Mouse (Mus musculus): ENCODE results near the gene 2900011O08Rik. TPM values are rescaled to one million over a fixed set of nuclear protein-coding genes. Genes with fewer than 3 reads are reported as not detected.

2900011O08Rik gene
- total RNA-seq, 2 experiments from 2014 or later, result not detected

DNA sequence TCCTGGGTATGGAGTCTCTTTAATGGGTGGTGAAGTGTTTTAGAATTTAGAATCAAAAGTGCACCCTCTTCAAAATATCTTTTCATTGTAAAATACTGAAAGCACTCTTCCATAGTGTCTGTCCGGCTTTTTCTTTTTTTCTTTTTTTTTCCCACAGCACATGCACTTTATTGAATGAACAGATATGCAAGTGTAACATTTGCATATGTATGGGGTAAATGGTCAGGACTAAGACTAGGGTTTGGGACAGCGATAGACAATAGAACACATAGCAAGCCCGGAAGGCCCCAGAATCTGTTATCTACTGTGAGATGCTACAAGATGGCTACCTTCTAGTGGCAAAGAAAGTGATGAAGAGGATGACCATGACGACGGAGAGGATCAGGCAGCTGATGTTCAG, 3.2 kb upstream of the 2900011O08Rik start:
- intact Hi-C loops (cut with DNase I), result no loop called here
- H3K27ac ChIP-seq, result no peak overlapping the region

DNA sequence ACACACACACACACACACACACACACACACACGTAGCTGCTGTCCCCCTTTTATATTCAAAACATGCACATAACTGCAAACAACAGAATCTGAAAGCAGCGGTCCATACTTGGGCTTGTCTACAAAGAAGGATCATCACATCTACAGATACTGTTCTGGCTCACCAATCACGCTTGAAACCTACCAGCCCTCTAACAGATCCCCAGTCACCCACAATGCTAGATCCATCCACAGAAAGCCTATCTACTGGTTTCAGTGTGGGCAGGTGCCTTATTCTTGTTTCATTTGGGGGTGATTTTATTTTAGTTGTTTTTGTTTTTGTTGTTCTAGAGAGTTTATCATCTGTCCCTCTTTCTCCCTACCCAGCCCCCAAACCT, 219 bp upstream of the 2900011O08Rik start:
- no peak for DNase-seq
- no peak for TF ChIP-seq CTCF (IDR thresholded peaks at IDR 0.05)
- Histone ChIP-seq H3K27ac (no peak overlapping the region), H3K4me3 (no peak overlapping the region)
- intact Hi-C loops (cut with DNase I), result no loop called here

More for the DNA sequence above, 3.2 kb upstream of the 2900011O08Rik start:
- DNase-seq, result no peak
- no peak overlapping the region for H3K4me3 ChIP-seq
- TF ChIP-seq CTCF (IDR thresholded peaks at IDR 0.05), result no peak

DNA sequence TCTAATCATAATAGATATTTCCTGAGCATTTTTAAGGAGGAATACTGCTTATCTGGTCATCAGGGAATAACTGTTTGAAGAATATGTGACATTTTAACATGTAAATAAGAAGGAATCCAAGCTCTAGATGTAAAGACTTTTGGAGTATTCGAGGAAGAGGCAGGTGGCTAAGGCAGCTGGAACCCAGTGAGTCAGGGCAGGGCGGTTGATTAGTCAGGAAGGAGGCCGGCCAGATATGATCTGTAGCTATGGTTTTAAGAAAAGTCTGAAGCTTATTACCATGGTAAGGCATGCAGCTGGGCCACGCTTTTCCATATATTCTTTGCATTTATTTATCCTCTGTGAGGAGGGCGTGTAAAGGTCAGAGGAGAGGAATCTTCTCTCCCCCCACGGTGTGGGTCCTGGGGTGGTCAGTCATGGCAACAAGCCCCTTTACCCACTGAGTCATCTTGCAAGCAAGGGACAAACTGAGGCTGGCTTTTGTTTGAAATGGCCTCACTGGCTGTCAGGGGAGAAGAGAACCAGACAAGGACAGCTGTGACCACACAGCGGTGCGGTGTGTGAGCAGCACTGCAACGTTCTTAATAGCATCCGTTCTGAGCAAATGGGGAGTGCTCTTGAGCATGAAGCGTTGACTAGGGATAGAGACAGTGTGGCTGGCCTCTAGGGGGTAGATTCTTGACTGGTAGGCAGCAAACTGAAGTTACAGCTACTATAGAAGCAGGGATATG, 6.3 kb downstream of the 2900011O08Rik start:
- no peak overlapping the region for H3K27ac ChIP-seq
- no peak overlapping the region for H3K4me3 ChIP-seq
- TF ChIP-seq CTCF (IDR thresholded peaks at IDR 0.05), result no peak
- intact Hi-C loops (cut with DNase I), result no loop called here
- no peak for DNase-seq

DNA sequence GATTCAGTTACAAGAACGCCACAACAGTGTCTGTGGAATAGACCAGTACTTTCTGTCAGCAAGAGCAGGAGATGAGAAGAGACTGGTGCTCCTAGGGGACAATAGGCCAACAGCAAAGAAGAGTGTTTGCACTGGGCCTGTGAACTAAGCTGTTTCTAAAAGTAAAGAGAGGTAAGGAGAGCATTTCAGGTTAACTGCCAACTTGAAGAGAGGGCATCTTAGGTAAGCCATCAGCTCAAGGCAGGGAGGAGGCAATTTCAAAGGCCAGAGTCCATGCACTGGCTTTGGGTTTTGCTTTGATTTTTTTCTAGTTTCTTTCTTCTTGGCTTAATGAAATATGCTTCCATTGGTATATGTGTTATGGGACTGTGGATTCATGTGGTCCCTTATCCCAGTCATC, 7.7 kb downstream of the 2900011O08Rik start:
- H3K4me3 ChIP-seq, result no peak overlapping the region
- no peak overlapping the region for H3K27ac ChIP-seq
- no peak for TF ChIP-seq CTCF (IDR thresholded peaks at IDR 0.05)
- DNase-seq, result no peak
- intact Hi-C loops (cut with DNase I), result no loop called here

DNA sequence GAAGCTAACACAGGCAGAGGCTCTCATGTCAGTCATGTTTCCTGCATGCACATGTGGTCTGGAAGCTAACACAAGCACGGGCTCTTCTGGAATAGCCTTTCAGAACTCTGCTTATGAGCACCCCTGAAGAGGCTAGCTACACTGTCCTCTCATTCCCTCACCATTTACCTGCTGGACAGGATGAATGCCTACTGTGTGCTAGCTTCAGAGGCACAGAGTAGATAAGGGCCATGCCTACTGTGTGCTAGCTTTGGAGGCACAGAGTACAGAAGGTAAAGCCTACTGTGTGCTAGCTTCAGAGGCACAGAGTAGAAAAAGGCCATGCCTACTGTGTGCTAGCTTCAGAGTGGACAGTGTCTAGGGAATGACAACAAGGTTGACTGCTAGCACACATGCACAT, 8.1 kb downstream of the 2900011O08Rik start:
- no peak for TF ChIP-seq CTCF (IDR thresholded peaks at IDR 0.05)
- DNase-seq, result no peak
- Histone ChIP-seq H3K27ac (no peak overlapping the region), H3K4me3 (no peak overlapping the region)
- intact Hi-C loops (cut with DNase I), result no loop called here

DNA sequence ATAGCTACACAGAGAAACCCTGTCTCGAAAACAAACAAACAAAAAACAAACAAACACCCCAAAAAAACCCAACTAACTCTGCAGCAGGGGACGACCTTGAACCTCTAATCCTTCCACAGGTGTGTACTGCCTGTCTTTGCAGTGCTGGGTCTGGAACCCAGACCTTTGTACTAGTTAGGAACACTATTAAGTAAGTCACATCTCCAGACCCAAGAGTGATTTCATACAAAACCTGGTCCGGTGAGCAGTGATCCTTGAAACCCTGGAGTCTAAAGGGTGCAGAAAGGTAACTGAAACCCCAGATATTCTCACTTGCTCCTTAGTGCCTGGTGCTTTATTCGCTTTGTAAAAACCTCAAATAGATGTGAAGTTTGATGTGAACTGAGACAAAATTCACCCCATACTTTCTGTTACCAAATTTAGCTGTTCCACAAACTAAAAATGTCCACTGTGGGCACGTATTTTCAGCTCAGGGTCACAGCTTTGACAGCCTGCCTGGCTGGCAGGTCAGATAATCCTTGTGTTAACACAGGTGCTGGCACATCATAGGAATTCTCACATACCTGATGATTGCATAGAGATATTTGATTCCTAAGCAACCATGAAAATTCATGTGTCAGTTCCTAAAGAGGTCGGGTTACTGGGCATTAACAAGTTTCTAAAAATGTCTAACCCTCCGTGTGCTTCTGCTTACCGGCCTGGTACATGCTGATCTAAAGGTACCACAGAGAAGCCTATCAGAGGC, 17.2 kb downstream of the 2900011O08Rik start:
- Histone ChIP-seq H3K4me3 (no peak overlapping the region), H3K27ac (peak overlapping the region; percentile 68; the same call in 1 of the 2 replicates)
- TF ChIP-seq CTCF (IDR thresholded peaks at IDR 0.05), result no peak
- intact Hi-C loops (cut with DNase I), result loop anchor here (5.0 to 10.0 kb wide), 2 partner anchors 61 to 99 kb away; partner anchors contain the start of genes Mpv17l and Pdxdc1
- DNase-seq, result peak; percentile 57

DNA sequence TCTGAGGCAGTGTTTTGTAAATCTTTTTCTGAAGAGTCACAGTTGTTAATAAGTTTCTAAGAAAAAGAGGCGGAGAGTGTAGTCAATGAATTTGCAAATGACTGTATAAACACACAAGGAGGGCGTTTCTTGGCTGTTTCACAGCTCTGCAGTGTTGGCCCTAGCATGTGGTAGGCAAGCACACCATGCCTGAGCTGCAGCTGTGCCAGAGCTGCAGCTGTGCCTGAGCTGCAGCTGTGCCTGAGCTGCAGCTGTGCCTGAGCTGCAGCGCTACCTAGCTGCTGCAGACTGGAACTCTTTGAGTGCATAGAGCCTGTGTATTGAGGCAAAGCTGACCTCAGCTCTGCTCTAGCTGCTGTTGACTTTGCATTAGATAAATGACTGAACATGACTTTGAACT, 17.8 kb downstream of the 2900011O08Rik start:
- TF ChIP-seq CTCF (IDR thresholded peaks at IDR 0.05), result peak; percentile 42
- DNase-seq, result no peak
- H3K4me3 ChIP-seq, result no peak overlapping the region
- H3K27ac ChIP-seq, result peak overlapping the region; percentile 68; the same call in 1 of the 2 replicates
- intact Hi-C loops (cut with DNase I), result loop anchor here (5.0 to 10.0 kb wide), 2 partner anchors 62 to 99 kb away; partner anchors contain the start of genes Mpv17l and Pdxdc1

DNA sequence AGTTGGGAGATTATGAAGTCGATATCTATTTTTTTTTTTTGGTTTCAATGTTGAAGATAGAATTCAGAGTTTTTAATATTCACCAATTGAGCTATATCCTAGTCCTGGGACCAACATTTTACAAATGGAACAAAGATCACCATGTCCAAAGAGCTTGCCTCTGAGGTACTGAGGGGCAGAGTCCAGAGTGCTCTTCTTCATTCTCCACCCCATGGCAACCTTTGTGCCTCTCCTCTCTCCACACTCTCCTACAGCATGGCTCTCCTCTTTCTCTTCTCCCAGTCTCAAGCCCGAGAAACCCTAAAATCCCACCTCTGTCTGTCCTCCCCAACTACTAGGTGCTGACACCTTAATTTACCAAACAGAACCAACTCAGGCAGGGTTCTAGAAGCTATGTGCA, 18.3 kb downstream of the 2900011O08Rik start:
- intact Hi-C loops (cut with DNase I), result loop anchor here (5.0 to 10.0 kb wide), 2 partner anchors 62 to 100 kb away; partner anchors contain the start of genes Mpv17l and Pdxdc1
- DNase-seq, result no peak
- Histone ChIP-seq H3K4me3 (no peak overlapping the region), H3K27ac (no peak overlapping the region)
- TF ChIP-seq CTCF (IDR thresholded peaks at IDR 0.05), result no peak

DNA sequence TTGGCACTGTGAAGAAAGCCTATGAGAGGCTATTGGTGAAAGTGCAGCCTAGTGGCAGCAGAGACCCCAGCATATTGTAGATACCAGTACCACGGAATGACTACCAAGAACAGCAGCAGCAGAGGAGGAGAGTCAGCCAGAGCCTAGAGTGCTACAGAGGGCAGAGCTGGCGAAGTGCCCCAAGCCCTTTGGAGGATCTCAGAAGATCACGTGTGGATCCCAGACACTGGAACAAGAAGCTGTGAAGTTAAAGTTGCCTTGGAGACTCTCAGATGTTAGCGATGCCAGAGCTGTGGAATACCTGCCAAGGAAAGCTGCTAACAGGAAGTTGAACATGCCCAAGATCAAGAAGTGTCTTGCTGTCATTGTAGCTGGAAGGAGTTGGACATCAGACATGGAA, 18.9 kb downstream of the 2900011O08Rik start:
- peak; percentile 19 for DNase-seq
- Histone ChIP-seq H3K4me3 (no peak overlapping the region), H3K27ac (no peak overlapping the region)
- no peak for TF ChIP-seq CTCF (IDR thresholded peaks at IDR 0.05)
- intact Hi-C loops (cut with DNase I), result loop anchor here (10.0 kb wide), 1 partner anchor 100 kb away; the partner anchor contains the start of genes Mpv17l and Pdxdc1

DNA sequence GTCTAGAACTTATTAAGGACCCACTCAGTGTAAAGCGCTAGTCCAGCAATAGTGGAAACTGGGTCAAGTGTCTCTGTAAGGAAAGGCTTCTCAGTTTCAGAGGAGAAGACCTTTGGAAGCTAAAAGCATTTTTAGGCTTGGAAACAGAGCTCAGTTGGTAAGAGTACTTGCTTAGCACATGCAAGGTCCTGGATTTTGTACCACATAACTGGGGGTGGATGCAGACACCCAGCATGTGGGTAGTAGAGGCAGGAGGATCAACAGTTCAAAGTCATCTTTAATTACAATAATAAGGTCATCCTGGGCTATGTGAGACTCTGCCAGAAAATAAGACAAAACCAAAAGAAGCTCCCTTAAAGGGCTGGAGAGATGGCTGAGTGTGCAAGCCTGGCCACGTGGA, 21.7 kb downstream of the 2900011O08Rik start:
- Histone ChIP-seq H3K27ac (no peak overlapping the region), H3K4me3 (no peak overlapping the region)
- intact Hi-C loops (cut with DNase I), result loop anchor here (10.0 kb wide), 1 partner anchor 103 kb away; the partner anchor contains the start of genes Mpv17l and Pdxdc1
- no peak for DNase-seq
- no peak for TF ChIP-seq CTCF (IDR thresholded peaks at IDR 0.05)

DNA sequence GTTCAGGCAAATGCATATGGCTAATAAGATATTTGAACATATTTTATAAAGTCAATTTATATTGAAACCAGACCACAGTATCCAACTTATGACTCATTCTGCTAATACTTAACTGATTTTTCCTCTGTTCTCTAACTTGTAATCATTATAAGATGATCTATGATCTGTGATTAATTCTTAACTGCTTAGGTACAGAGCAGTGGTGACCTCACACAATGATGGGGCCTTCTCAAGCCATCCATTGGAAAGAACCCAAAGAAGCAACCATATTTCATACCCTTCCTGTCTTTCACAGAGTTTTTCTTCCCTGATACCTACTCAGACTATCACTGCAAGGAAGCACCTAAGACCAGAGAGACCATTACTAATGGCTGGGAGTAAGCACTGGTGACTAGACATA, 22.3 kb downstream of the 2900011O08Rik start:
- Histone ChIP-seq H3K27ac (no peak overlapping the region), H3K4me3 (no peak overlapping the region)
- DNase-seq, result no peak
- TF ChIP-seq CTCF (IDR thresholded peaks at IDR 0.05), result no peak
- intact Hi-C loops (cut with DNase I), result loop anchor here (10.0 kb wide), 1 partner anchor 104 kb away; the partner anchor contains the start of genes Mpv17l and Pdxdc1

DNA sequence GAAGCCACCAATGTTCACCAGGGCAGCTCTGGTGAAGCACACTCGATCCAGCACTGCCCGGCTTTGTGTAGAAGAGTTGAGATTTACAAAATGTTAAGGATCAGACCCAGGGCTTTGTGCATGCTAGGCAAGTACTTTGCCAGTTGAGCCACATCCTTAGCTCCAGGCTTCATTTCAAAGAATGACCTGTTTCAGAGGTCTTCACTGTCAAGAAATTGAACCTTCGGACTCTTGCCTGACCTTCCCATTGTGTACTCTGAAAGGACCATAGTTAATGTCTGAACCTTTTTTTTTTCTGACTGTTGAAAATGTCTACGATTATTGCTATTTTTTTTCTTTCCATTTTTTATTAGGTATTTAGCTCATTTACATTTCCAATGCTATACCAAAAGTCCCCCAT, 23.6 kb downstream of the 2900011O08Rik start:
- H3K27ac ChIP-seq, result no peak overlapping the region
- no peak for DNase-seq
- intact Hi-C loops (cut with DNase I), result loop anchor here (10.0 kb wide), 1 partner anchor 105 kb away; the partner anchor contains the start of genes Mpv17l and Pdxdc1
- TF ChIP-seq CTCF (IDR thresholded peaks at IDR 0.05), result no peak
- H3K4me3 ChIP-seq, result no peak overlapping the region

DNA sequence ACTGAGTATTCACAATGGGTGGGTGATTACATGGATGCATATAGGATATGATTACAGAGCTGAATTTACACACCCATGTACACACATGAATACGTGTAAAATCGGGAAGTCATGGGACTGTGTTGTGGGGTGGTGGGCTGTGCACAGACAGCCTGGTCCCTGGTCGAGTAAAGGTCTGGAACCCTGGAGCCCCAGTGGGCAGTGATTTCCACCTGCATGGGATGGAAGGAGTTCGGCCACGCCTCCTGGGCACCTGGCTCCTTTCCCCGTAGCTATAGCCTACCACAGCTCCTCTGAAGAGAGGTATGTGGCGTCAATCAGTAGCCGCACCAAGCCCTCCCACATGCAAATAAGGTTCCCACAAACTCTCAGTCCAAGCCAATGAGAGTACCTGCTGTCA, 30.9 kb downstream of the 2900011O08Rik start:
- Histone ChIP-seq H3K27ac (no peak overlapping the region), H3K4me3 (no peak overlapping the region)
- intact Hi-C loops (cut with DNase I), result no loop called here
- no peak for TF ChIP-seq CTCF (IDR thresholded peaks at IDR 0.05)
- DNase-seq, result no peak

All from gastrocnemius, adult 2 months (tissue).